Mouse (Mus musculus): ENCODE measurements at regions not wholly inside any gene's neighbourhood (a gene's known extent, or its start where the extent isn't known, plus 50 kb on each side); places are given as distances from the start of the nearest gene placed in this dataset.

DNA sequence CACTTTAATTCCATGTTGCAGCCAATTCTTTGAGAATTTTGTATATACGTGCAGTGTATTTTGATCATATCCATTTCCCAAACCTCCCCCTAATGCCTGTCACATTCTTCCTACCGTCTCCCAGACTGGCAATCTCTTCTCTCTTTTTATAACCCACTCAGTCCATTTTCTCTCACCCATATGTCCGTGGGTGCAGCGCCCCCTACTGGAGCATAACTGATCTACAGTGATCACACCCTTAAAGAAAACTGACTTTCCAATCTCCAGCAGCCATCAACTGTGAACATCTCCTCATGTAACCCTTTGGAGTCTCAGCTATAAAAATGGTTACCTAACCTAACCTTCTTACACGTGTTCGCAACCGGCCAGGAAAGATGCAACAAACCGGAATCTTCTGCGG lies 123.0 kb upstream of the Slc7a14 start:
- TF ChIP-seq CTCF (conservative IDR thresholded peaks at IDR 0.05; ENCODE audit: insufficient read depth, insufficient read length, low read depth, low read length) (peak; percentile 38; the same call in 1 of the 2 replicates), POLR2A (IDR thresholded peaks at IDR 0.05; ENCODE audit: low read depth, low read length) (no peak)
